Mouse (Mus musculus) MEL (cell line): Measurements from ENCODE around the gene Yap1. TPM values are rescaled to one million over a fixed set of nuclear protein-coding genes. Genes with fewer than 3 reads are reported as not detected.

Source experiments
- DNase-seq: peaks from one replicate; pipeline ENCODE4 v3.0.0; 2011; ENCODE audit warnings: low read depth, low spot score
- H3K27ac ChIP-seq: 2 replicates; pipeline ENCODE4 v1.5.1; 2012; ENCODE audit warnings: low read depth, mild to moderate bottlenecking, control low read depth, low read length, moderate library complexity; ENCODE audit not compliant: control insufficient read depth
- H3K27me3 ChIP-seq, 2 experiments: fragments of 150-350 bp in 1 of 2; sonication (generic) in 1 of 2; 2 replicates each; pipeline ENCODE4 v1.6.1; 2012; ENCODE audit warnings: low read length in 2 of 2, mild to moderate bottlenecking in 2 of 2, improper control_type of control experiment in 1 of 2, moderate library complexity in 1 of 2; ENCODE audit not compliant: insufficient read depth in 2 of 2, control insufficient read depth in 1 of 2
- H3K36me3 ChIP-seq, 2 experiments: 2 replicates each; pipeline ENCODE4 v1.6.1; 2012 to 2014; ENCODE audit warnings: low read length in 2 of 2, improper control_type of control experiment in 1 of 2, inconsistent platforms in 1 of 2, mild to moderate bottlenecking in 1 of 2; ENCODE audit not compliant: insufficient read depth in 2 of 2, control insufficient read depth in 1 of 2
- H3K4me1 ChIP-seq, 2 experiments: fragments of 150-350 bp in 1 of 2; sonication (generic) in 1 of 2; 2 replicates each; pipeline ENCODE4 v1.6.1; 2012; ENCODE audit warnings: low read length in 2 of 2, improper control_type of control experiment in 1 of 2, mild to moderate bottlenecking in 1 of 2; ENCODE audit not compliant: insufficient read depth in 2 of 2, control insufficient read depth in 1 of 2
- H3K4me3 ChIP-seq, 2 experiments: fragments of 150-350 bp in 1 of 2; sonication (generic) in 1 of 2; 2 replicates each; pipeline ENCODE4 v1.5.1; 2012; ENCODE audit warnings: low read depth in 2 of 2, low read length in 2 of 2, mild to moderate bottlenecking in 2 of 2, moderate library complexity in 2 of 2, control low read depth in 1 of 2, improper control_type of control experiment in 1 of 2; ENCODE audit not compliant: control insufficient read depth in 1 of 2, insufficient read depth in 1 of 2
- H3K79me2 ChIP-seq: 2 replicates; pipeline ENCODE4 v1.6.1; 2012; ENCODE audit warnings: mild to moderate bottlenecking, low read length, moderate library complexity; ENCODE audit not compliant: control insufficient read depth, poor library complexity, insufficient read depth
- H3K9ac ChIP-seq: 2 replicates; pipeline ENCODE4 v1.6.1; 2012; ENCODE audit warnings: low read depth, mild to moderate bottlenecking, control low read depth, low read length, moderate library complexity; ENCODE audit not compliant: control insufficient read depth, poor library complexity, severe bottlenecking
- H3K9me3 ChIP-seq: fragments of 150-350 bp; sonication (generic); replicated peaks from 2 replicates; pipeline ENCODE4 v1.6.1; 2012; ENCODE audit warnings: mild to moderate bottlenecking, low read length, improper control_type of control experiment, moderate library complexity; ENCODE audit not compliant: insufficient read depth
- CHD2 ChIP-seq: IDR thresholded peaks from 2 replicates; pipeline ENCODE4 v1.6.1; 2011; ENCODE audit warnings: low read length, improper control_type of control experiment
- CTCF ChIP-seq, 3 experiments: IDR thresholded peaks in 2 of 3; conservative IDR thresholded peaks in 1 of 3; 2 replicates each; pipeline ENCODE4 v1.5.1; 2011 to 2012; ENCODE audit warnings: low read length in 3 of 3, low read depth in 2 of 3, mild to moderate bottlenecking in 2 of 3, improper control_type of control experiment in 1 of 3, inconsistent platforms in 1 of 3, mixed read lengths in 1 of 3, moderate library complexity in 1 of 3; ENCODE audit not compliant: control insufficient read depth in 1 of 3, insufficient read depth in 1 of 3, poor library complexity in 1 of 3, severe bottlenecking in 1 of 3
- EP300 ChIP-seq, 2 experiments: IDR thresholded peaks; 2 replicates each; pipeline ENCODE4 v1.6.1; 2011; ENCODE audit warnings: improper control_type of control experiment in 2 of 2, low read length in 2 of 2, low read depth in 1 of 2, mild to moderate bottlenecking in 1 of 2
- GATA1 ChIP-seq: IDR thresholded peaks from 2 replicates; pipeline ENCODE4 v1.6.1; 2011; ENCODE audit warnings: low read depth, low read length, improper control_type of control experiment
- HCFC1 ChIP-seq: IDR thresholded peaks from 2 replicates; pipeline ENCODE4 v1.6.1; 2012; ENCODE audit warnings: low read depth, mild to moderate bottlenecking, inconsistent platforms, low read length, improper control_type of control experiment, moderate library complexity
- JUND ChIP-seq: IDR thresholded peaks from 2 replicates; pipeline ENCODE4 v1.6.1; 2011; ENCODE audit warnings: low read depth, mild to moderate bottlenecking, improper control_type of control experiment, low read length
- KAT2A ChIP-seq: conservative IDR thresholded peaks from 2 replicates; pipeline ENCODE4 v1.6.1; 2012; ENCODE audit warnings: low read depth, low read length, improper control_type of control experiment, inconsistent platforms
- MAX ChIP-seq: IDR thresholded peaks from 2 replicates; pipeline ENCODE4 v1.6.1; 2011; ENCODE audit warnings: low read length, improper control_type of control experiment
- MEF2A ChIP-seq: IDR thresholded peaks from 2 replicates; pipeline ENCODE4 v1.6.1; 2014; ENCODE audit warnings: low read depth, mild to moderate bottlenecking, inconsistent platforms, low read length, improper control_type of control experiment; ENCODE audit not compliant: poor library complexity, insufficient replicate concordance, severe bottlenecking; ENCODE audit errors: extremely low read depth
- NELFE ChIP-seq: IDR thresholded peaks from 2 replicates; pipeline ENCODE4 v1.6.1; 2011; ENCODE audit warnings: low read depth, low read length, improper control_type of control experiment
- RCOR1 ChIP-seq: IDR thresholded peaks from 2 replicates; pipeline ENCODE4 v1.6.1; 2012; ENCODE audit warnings: low read depth, mild to moderate bottlenecking, inconsistent platforms, low read length, improper control_type of control experiment
- UBTF ChIP-seq: IDR thresholded peaks from 2 replicates; pipeline ENCODE4 v1.6.1; 2012; ENCODE audit warnings: low read depth, mild to moderate bottlenecking, inconsistent platforms, low read length, improper control_type of control experiment, moderate library complexity, borderline replicate concordance; ENCODE audit not compliant: insufficient read depth
- USF1 ChIP-seq: IDR thresholded peaks from 2 replicates; pipeline ENCODE4 v1.6.1; 2014; ENCODE audit warnings: low read depth, mild to moderate bottlenecking, inconsistent platforms, low read length, improper control_type of control experiment, moderate library complexity
- ZKSCAN1 ChIP-seq: IDR thresholded peaks from 2 replicates; pipeline ENCODE4 v1.6.1; 2012; ENCODE audit warnings: low read depth, mild to moderate bottlenecking, inconsistent platforms, low read length, improper control_type of control experiment, moderate library complexity
- ZMIZ1 ChIP-seq: IDR thresholded peaks from 2 replicates; pipeline ENCODE4 v1.6.1; 2012; ENCODE audit warnings: low read depth, mild to moderate bottlenecking, inconsistent platforms, low read length, improper control_type of control experiment, moderate library complexity
- polyA plus RNA-seq, 2 experiments: library from polyadenylated mRNA; stranded (reverse) in 1 of 2; unstranded in 1 of 2; fragments of >175 nt in 1 of 2; fragments of >200 nt in 1 of 2; gene quantifications; 2 replicates each; pipeline versions ENCODE4 v1.2.1 to v1.2.4; 2012; ENCODE audit warnings: low replicate concordance in 2 of 2, low read depth in 1 of 2; ENCODE audit not compliant: insufficient read length in 2 of 2, insufficient read depth in 1 of 2, missing spikeins in 1 of 2
- total RNA-seq: library from RNA; depleted of rRNA; stranded (reverse); fragments of 300-350 nt; gene quantifications from 2 replicates; pipeline ENCODE4 v1.2.3, GENCODE M21; 2012

Yap1 gene
- total and polyA plus RNA-seq, 3 experiments, result not detected

- no peak for DNase-seq
- no peaks in the 10 kb centered on the region for H3K79me2 ChIP-seq
Measured at GRCm38 (mm10) chr9:7967980-7968379, 36.4 kb downstream of the Yap1 start.

DNA sequence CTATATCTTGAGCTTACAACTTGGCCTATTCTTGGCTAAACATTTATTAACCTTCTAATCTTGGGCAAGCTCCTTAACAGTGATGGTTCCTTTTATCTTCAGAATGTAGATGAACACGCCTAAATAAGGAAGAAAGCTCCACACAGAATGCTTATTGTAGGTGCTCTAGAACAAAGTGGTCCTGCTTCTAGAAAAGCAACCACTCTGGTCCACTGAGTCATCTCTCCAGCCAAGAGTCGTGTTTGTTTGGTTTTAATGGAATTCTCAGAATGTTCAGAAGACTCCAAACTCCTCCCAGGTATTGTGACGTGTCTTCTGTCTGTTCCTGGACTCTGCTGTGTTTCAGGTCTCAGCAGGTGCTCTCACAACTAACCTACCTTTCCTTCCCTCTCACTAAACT is 38.8 kb downstream of the Yap1 start:
- no peak for DNase-seq
- no peak overlapping the region for H3K4me3 ChIP-seq
- H3K79me2 ChIP-seq, result no peaks in the 10 kb centered on the region
- H3K9ac ChIP-seq, result no peak overlapping the region
- H3K9me3 ChIP-seq, result no peaks in the 10 kb centered on the region
- no peak for TF ChIP-seq UBTF
- no peak for TF ChIP-seq CTCF (IDR thresholded peaks at IDR 0.05 in 2 of 3, conservative IDR thresholded peaks at IDR 0.05 in 1 of 3; ENCODE audit: control insufficient read depth in 1 of 3, insufficient read depth in 1 of 3, low read depth in 2 of 3, low read length in 3 of 3, poor library complexity in 1 of 3, severe bottlenecking in 1 of 3)
- TF ChIP-seq KAT2A, result no peak
- no peaks in the 10 kb centered on the region for H3K4me1 ChIP-seq
- no peaks in the 10 kb centered on the region; a peak in 2 of 4 replicates for H3K27me3 ChIP-seq
- H3K36me3 ChIP-seq, result no peaks in the 10 kb centered on the region
- no peak overlapping the region for H3K27ac ChIP-seq

More at GRCm38 (mm10) chr9:7967980-7968379, 36.4 kb downstream of the Yap1 start:
- no peak for TF ChIP-seq UBTF
- no peak for TF ChIP-seq ZMIZ1
- no peak for TF ChIP-seq CHD2
- TF ChIP-seq MEF2A, result no peak
- TF ChIP-seq ZKSCAN1, result no peak
- no peak for TF ChIP-seq EP300 (IDR thresholded peaks at IDR 0.05; ENCODE audit: low read depth in 1 of 2, low read length in 2 of 2)
- no peak for TF ChIP-seq RCOR1
- no peak for TF ChIP-seq JUND
- TF ChIP-seq USF1, result no peak
- TF ChIP-seq CTCF (IDR thresholded peaks at IDR 0.05 in 2 of 3, conservative IDR thresholded peaks at IDR 0.05 in 1 of 3; ENCODE audit: control insufficient read depth in 1 of 3, insufficient read depth in 1 of 3, low read depth in 2 of 3, low read length in 3 of 3, poor library complexity in 1 of 3, severe bottlenecking in 1 of 3), result no peak
- no peak for TF ChIP-seq NELFE
- no peak for TF ChIP-seq HCFC1
- no peak for TF ChIP-seq MAX
- TF ChIP-seq GATA1, result no peak
- no peaks in the 10 kb centered on the region for H3K36me3 ChIP-seq
- no peak overlapping the region for H3K4me3 ChIP-seq
- no peaks in the 10 kb centered on the region for H3K9me3 ChIP-seq
- H3K4me1 ChIP-seq, result no peaks in the 10 kb centered on the region
- no peak overlapping the region for H3K9ac ChIP-seq
- H3K27ac ChIP-seq, result no peak overlapping the region
- peaks cover 0 to 2% of the 10 kb centered on the region in 2 experiments; a peak in 2 of 4 replicates for H3K27me3 ChIP-seq
